Mouse (Mus musculus) limb, embryonic 14.5 days (tissue): ENCODE results near the gene Usp44. TPM values are rescaled to one million over a fixed set of nuclear protein-coding genes. Genes with fewer than 3 reads are reported as not detected.
"Not testable (repeated sequence)": the region's sequence is repeated elsewhere in the genome, so short reads cannot be mapped to it uniquely, and the experiment has no call there.

Experiments
- ATAC-seq: fragments of 200-750 bp; cut with Nextera tagmentation; 2 replicates; pipeline ENCODE4 v1.8.0; 2017; ENCODE audit warnings: low read depth, moderate number of reproducible peaks, moderate TSS enrichment; ENCODE audit not compliant: low FRiP score
- DNase-seq: peaks from one replicate; pipeline ENCODE4 v3.0.0-alpha.2; 2015; ENCODE audit warnings: low spot score
- H3K27ac ChIP-seq: fragments of 300-500 bp; sonication (generic); replicated peaks from 2 replicates; pipeline ENCODE4 v1.5.1; 2014; ENCODE audit warnings: low read depth, mild to moderate bottlenecking, low read length, moderate library complexity, mixed read lengths
- H3K27me3 ChIP-seq: fragments of 300-500 bp; sonication (generic); 2 replicates; pipeline ENCODE4 v1.6.1; 2014; ENCODE audit warnings: low read length, mixed read lengths; ENCODE audit not compliant: control insufficient read depth, insufficient read depth
- H3K36me3 ChIP-seq: fragments of 300-500 bp; sonication (generic); 2 replicates; pipeline ENCODE4 v1.6.1; 2014; ENCODE audit warnings: mild to moderate bottlenecking, low read length, moderate library complexity, mixed read lengths; ENCODE audit not compliant: control insufficient read depth, insufficient read depth
- H3K4me1 ChIP-seq: fragments of 300-500 bp; sonication (generic); 2 replicates; pipeline ENCODE4 v1.6.1; 2014; ENCODE audit warnings: antibody characterized with exemption, low read length, mixed read lengths; ENCODE audit not compliant: control insufficient read depth, insufficient read depth
- H3K4me2 ChIP-seq: fragments of 300-500 bp; sonication (generic); replicated peaks from 2 replicates; pipeline ENCODE4 v1.6.1; 2014; ENCODE audit warnings: low read depth, mild to moderate bottlenecking, low read length, moderate library complexity; ENCODE audit not compliant: severe bottlenecking
- H3K4me3 ChIP-seq: fragments of 300-500 bp; sonication (generic); replicated peaks from 2 replicates; pipeline ENCODE4 v1.5.1; 2014; ENCODE audit warnings: low read length
- H3K9ac ChIP-seq: fragments of 300-500 bp; sonication (generic); 2 replicates; pipeline ENCODE4 v1.6.1; 2014; ENCODE audit warnings: mild to moderate bottlenecking, low read depth, low read length, moderate library complexity; ENCODE audit not compliant: severe bottlenecking
- H3K9me3 ChIP-seq: fragments of 300-500 bp; sonication (generic); 2 replicates; pipeline ENCODE4 v1.6.1; 2016; ENCODE audit warnings: low read length; ENCODE audit not compliant: control insufficient read depth
- POLR2A ChIP-seq: fragments of 200-500 bp; IDR thresholded peaks from 2 replicates; pipeline ENCODE4 v1.8.0; 2012; ENCODE audit warnings: inconsistent platforms, mild to moderate bottlenecking, moderate library complexity, borderline replicate concordance; ENCODE audit not compliant: insufficient read depth, insufficient read length; ENCODE audit errors: extremely low read depth
- WGBS: fragments of 180-500 bp; shearing (Covaris S2); extraction: QIAGEN DNeasy Blood & Tissue Kit; methylation state at CpG from one replicate; pipeline ENCODE4 v1.1.7; 2014; 5-methylcytosine and 5-hydroxymethylcytosine counted together
- polyA plus RNA-seq, 2 experiments: library from polyadenylated mRNA; depleted of rRNA in 1 of 2; stranded (reverse) in 1 of 2; unstranded in 1 of 2; fragments of >200 nt; fragmentation: Nextera tagmentation in 1 of 2; extraction: Ambion mirVana in 1 of 2; gene quantifications; 2 replicates each; pipeline versions ENCODE4 v1.2.1 to v1.2.3; 2012 to 2014

Usp44 gene
- polyA plus RNA-seq, 2 experiments: 0.70 to 1.1 TPM

DNA sequence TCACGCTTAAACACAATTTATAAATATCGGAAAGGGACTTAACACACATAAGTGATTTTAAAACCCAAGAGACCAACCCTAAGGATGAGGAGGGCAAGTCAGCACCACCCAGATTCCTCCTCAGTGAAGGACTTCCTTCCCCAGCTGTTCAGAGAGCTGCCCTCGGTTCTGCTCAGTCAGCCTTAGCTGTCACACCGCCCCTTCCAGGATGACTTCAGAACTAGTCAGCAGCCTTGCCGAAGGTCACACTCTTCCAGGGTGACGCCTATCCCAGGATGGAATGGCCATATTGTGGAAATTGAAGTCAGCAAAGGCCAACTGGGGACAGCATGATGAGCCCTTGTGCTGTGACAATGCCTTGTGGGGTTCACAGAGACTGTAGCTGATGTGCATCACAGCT, 28.2 kb upstream of the Usp44 start:
- no peak for ATAC-seq
- TF ChIP-seq POLR2A: no peak
- no peaks in the 10 kb centered on the region for H3K9me3 ChIP-seq
- no peaks in the 10 kb centered on the region for H3K27me3 ChIP-seq
- no peak overlapping the region for H3K27ac ChIP-seq
- no peaks in the 10 kb centered on the region for H3K36me3 ChIP-seq
- peaks cover 8% of the 10 kb centered on the region for H3K4me1 ChIP-seq
- H3K4me2 ChIP-seq: no peak overlapping the region
- 76% methylated on average over 6 of the region's 6 CpGs for WGBS
- no peak for DNase-seq
- H3K4me3 ChIP-seq: no peak overlapping the region
- H3K9ac ChIP-seq: no peak overlapping the region

DNA sequence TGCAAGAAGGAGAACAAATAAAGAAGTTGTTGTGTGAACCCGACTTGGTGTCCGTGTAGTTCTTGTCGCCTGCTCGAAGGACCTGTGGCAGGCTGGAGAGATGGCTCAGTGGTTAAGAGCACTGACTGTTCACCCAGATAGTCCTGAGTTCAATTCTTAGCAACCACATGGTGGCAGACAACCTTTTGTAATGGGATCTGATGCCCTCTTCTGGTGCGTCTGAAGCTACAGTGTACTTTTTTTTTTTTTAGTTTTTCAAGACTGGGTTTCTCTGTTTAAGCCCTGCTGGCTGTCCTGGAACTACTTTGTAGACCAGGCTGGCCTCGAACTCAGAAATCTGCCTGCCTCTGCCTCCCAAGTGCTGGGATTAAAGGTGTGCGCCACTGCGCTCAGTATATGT, 21.9 kb upstream of the Usp44 start:
- WGBS: 95% methylated on average over 8 of the region's 8 CpGs
- H3K4me2 ChIP-seq, H3K27me3 ChIP-seq, H3K27ac ChIP-seq, H3K9me3 ChIP-seq, DNase-seq, H3K36me3 ChIP-seq, H3K4me1 ChIP-seq, ATAC-seq, H3K4me3 ChIP-seq, H3K9ac ChIP-seq: not testable (repeated sequence)

DNA sequence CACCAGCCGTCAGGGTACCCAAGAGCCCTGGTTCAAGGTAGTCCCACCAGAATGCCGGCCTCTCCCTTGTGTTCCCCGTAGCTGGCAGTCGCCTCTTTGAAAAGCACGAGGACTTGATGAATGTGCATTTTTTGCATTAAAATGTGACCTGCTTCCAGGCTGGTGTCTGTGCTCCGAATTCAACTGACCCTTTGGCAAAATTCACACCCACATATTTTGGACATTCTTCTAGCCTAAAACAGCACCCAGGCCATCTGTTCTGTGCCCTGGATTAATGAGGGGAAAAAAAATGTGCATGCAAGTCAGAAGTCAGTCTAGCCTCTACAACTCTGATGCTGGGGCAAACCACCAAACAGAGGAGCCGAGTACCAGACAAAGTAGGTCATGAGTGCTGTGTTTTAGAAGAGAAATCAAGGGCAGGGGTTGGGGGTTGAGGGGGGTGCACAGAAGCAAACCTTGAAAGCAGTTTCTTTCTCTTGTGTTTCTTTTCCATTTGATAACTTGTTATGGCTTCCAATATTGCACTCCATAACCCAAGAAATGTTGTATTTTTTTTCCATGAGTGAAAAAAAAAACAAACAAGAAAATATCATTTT, 20.7 kb upstream of the Usp44 start:
- no peak overlapping the region for H3K4me3 ChIP-seq
- ATAC-seq (no peak), DNase-seq (no peak)
- H3K9ac ChIP-seq: no peak overlapping the region
- no peak overlapping the region for H3K27ac ChIP-seq
- H3K27me3 ChIP-seq: no peaks in the 10 kb centered on the region
- WGBS: 40% methylated on average over 7 of the region's 7 CpGs
- H3K36me3 ChIP-seq: no peaks in the 10 kb centered on the region
- H3K4me2 ChIP-seq: no peak overlapping the region
- no peaks in the 10 kb centered on the region for H3K9me3 ChIP-seq
- TF ChIP-seq POLR2A: no peak
- H3K4me1 ChIP-seq: no peaks in the 10 kb centered on the region

DNA sequence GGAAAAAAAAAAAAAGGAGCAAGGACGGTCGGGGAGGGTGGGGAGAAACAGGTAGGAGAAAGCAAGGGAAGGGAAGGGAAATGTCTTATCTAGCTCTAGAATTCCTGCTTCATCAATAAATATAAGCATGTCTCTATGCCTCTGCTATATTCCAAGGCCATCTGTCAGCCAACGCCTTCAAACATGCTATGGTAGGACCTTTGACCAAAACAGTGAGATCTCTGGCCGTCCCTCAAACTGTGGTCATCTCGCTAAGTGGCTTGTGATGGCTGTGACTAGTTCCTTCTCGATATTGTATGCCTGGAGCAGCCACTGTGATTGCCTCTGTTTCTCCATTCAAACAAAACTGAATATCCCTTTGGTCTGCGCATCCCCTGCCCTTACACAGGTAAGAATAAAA, 19.3 kb upstream of the Usp44 start:
- no peak for TF ChIP-seq POLR2A
- Histone ChIP-seq H3K9ac (no peak overlapping the region), H3K4me1 (no peaks in the 10 kb centered on the region), H3K9me3 (no peaks in the 10 kb centered on the region), H3K4me3 (no peak overlapping the region), H3K27ac (no peak overlapping the region), H3K36me3 (no peaks in the 10 kb centered on the region), H3K27me3 (no peaks in the 10 kb centered on the region), H3K4me2 (no peak overlapping the region)
- ATAC-seq: no peak
- WGBS: 84% methylated on average over 7 of the region's 7 CpGs
- no peak for DNase-seq

DNA sequence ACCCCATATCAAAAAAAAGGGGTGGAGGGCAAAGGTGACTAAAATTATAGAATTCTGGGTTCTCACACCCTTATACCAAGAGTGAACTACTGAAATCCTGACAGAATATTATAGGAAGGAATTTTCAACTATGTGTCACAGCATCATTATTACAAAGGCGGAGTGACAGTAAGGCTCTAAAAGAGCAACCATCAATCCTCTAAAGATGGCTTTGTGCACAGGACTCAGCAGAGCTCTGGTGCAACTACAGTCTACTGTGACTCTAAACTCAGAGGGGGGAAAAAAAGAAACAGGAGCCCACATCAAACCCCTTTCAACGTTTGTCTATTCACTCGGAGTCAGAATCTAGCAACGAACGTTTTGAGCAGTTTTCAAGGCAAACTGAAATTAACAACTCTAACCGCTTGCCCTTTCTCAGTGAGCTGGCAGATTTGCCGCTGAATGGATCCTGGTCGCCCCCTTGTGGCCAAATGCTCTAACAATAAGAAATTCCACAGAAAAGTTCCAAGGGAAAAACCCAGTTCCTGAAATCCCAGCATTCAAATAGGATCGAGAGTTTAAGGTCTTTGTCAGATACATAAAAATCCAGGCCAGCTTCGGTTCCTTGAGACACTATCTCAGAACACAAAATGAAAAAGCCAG, 18.5 kb upstream of the Usp44 start:
- no peak for ATAC-seq
- 15% methylated on average over 10 of the region's 10 CpGs for whole genome bisulfite sequencing

More for the DNA sequence above, 18.5 kb upstream of the Usp44 start:
- peak; percentile 87 for DNase-seq
- Histone ChIP-seq H3K9ac (no peak overlapping the region), H3K4me3 (no peak overlapping the region), H3K4me1 (no peaks in the 10 kb centered on the region), H3K27ac (no peak overlapping the region), H3K36me3 (no peaks in the 10 kb centered on the region), H3K4me2 (peak overlapping the region; percentile 31; the same call in 1 of the 2 replicates), H3K9me3 (no peaks in the 10 kb centered on the region), H3K27me3 (no peaks in the 10 kb centered on the region)
- no peak for TF ChIP-seq POLR2A
